ENCODE assay signal across 21 mouse cellular contexts in genomic region chr9:99137301-99137700, GRCm38 (mm10). TPM values are rescaled to one million over a fixed set of nuclear protein-coding genes. Genes with fewer than 3 reads are reported as not detected.
DNase-seq lines count a peak whose midpoint lies in the region; ATAC-seq and TF ChIP-seq lines count a peak whose summit lies in the region.
"Had no signal": no experiment of that assay in that cellular context is flagged by ENCODE, and none has a peak within 500 bp of the region (broad histone marks: within the 10 kb centered on the region; RNA-seq: fewer than 3 reads in every experiment).

No protein-coding gene starts in this region.

- H3K4me2 ChIP-seq in liver, embryonic 12.5 days: peak overlapping the region; percentile 92
- no peak overlapping the region for H3K4me2 ChIP-seq in midbrain, embryonic 16.5 days (ENCODE audit: low read length)
- H3K4me2 ChIP-seq: hindbrain, embryonic 12.5 days; limb, embryonic 12.5 days; midbrain, embryonic 13.5 days had no signal

- H3K9ac ChIP-seq in liver, adult 2 months (ENCODE audit: low read depth, low read length): no peak overlapping the region
- peak overlapping the region; percentile 15; the same call in 1 of the 2 replicates for H3K9ac ChIP-seq in liver, embryonic 12.5 days
- no peak overlapping the region for H3K9ac ChIP-seq in midbrain, embryonic 16.5 days (ENCODE audit: low read depth, low read length)
- H3K9ac ChIP-seq: forebrain, postnatal 0 days; hindbrain, embryonic 12.5 days; limb, embryonic 12.5 days; midbrain, embryonic 13.5 days had no signal

- H3K4me1 ChIP-seq in liver, adult 2 months (ENCODE audit: control insufficient read depth, insufficient read depth, low read length): peaks cover 6% of the 10 kb centered on the region; the same call in 1 of the 2 replicates
- peaks cover 53% of the 10 kb centered on the region for H3K4me1 ChIP-seq in liver, embryonic 12.5 days
- H3K4me1 ChIP-seq in midbrain, embryonic 16.5 days (ENCODE audit: control insufficient read depth, insufficient read depth, low read length): peaks cover 20% of the 10 kb centered on the region

- H3K27me3 ChIP-seq in liver, adult 2 months (ENCODE audit: control insufficient read depth, insufficient read depth, low read length): no peaks in the 10 kb centered on the region
- no peaks in the 10 kb centered on the region for H3K27me3 ChIP-seq in liver, embryonic 12.5 days (replicated peaks)
- H3K27me3 ChIP-seq in midbrain, embryonic 16.5 days (ENCODE audit: control insufficient read depth, insufficient read depth, low read depth, low read length): no peaks in the 10 kb centered on the region

- no peak for TF ChIP-seq CTCF in liver, adult 2 months (IDR thresholded peaks at IDR 0.05; ENCODE audit: low read depth, low read length)

- no peak for TF ChIP-seq POLR2A in liver, adult 2 months (IDR thresholded peaks at IDR 0.05; ENCODE audit: extremely low read depth, insufficient read depth, low read length)

- WGBS in liver, adult 2 months: 27% methylated on average over 5 of the region's 5 CpGs
- 64% methylated on average over 5 of the region's 5 CpGs for WGBS in liver, embryonic 12.5 days (ENCODE audit: insufficient replicate concordance)
- 75% methylated on average over 5 of the region's 5 CpGs for WGBS in midbrain, embryonic 16.5 days

- H3K4me3 ChIP-seq in liver, adult 2 months (ENCODE audit: insufficient read depth, low read depth, low read length): no peak overlapping the region
- H3K4me3 ChIP-seq in liver, embryonic 12.5 days: no peak overlapping the region
- no peak overlapping the region for H3K4me3 ChIP-seq in midbrain, embryonic 16.5 days (ENCODE audit: low read depth, low read length)
- H3K4me3 ChIP-seq: hindbrain, embryonic 12.5 days; limb, embryonic 12.5 days; midbrain, embryonic 13.5 days had no signal

- no peak for ATAC-seq in liver, embryonic 12.5 days
- ATAC-seq in midbrain, embryonic 16.5 days: no peak
- ATAC-seq: activated CD4-positive, CD25-positive, alpha-beta regulatory T cell, adult 4 months; forebrain, postnatal 0 days; intestine, postnatal 0 days; midbrain, embryonic 13.5 days had no signal

- H3K9me3 ChIP-seq in liver, embryonic 12.5 days (replicated peaks): no peaks in the 10 kb centered on the region
- H3K9me3 ChIP-seq in midbrain, embryonic 16.5 days (replicated peaks; ENCODE audit: control insufficient read depth, low read length, poor library complexity, severe bottlenecking): no peaks in the 10 kb centered on the region
- H3K9me3 ChIP-seq: hindbrain, embryonic 12.5 days; limb, embryonic 12.5 days; midbrain, embryonic 13.5 days had no signal

- H3K79me2 ChIP-seq in liver, adult 2 months (ENCODE audit: control insufficient read depth, insufficient read depth, low read length): peaks cover 28% of the 10 kb centered on the region; the same call in 1 of the 2 replicates

- H3K27ac ChIP-seq in liver, adult 2 months (replicated peaks; ENCODE audit: insufficient read depth, low read depth, low read length): peak overlapping the region; percentile 39
- H3K27ac ChIP-seq in liver, embryonic 12.5 days: no peak overlapping the region
- no peak overlapping the region for H3K27ac ChIP-seq in midbrain, embryonic 16.5 days (ENCODE audit: low read length)
- H3K27ac ChIP-seq: hindbrain, embryonic 12.5 days; limb, embryonic 12.5 days; midbrain, embryonic 13.5 days; stomach, postnatal 0 days had no signal

- peak; percentile 88 for DNase-seq in liver, adult 2 months (ENCODE audit: extremely low read depth, low read depth, low spot score)
- no peak for DNase-seq in liver
- peak; percentile 25 for DNase-seq in kidney, postnatal 10 days
- DNase-seq in B cell, adult 2 months: no peak
- DNase-seq in thymus, postnatal 36 days: no peak
- DNase-seq: adrenal gland, adult 8-10 months; cerebellum, adult 18-20 months; cerebellum, postnatal 14 days; forebrain, postnatal 0 days; layer of hippocampus, postnatal 36 days; lung, adult 2 months; lung, postnatal 14 days; thymus, adult 2 months had no signal

- no peaks in the 10 kb centered on the region for H3K36me3 ChIP-seq in liver, adult 2 months (ENCODE audit: control insufficient read depth, insufficient read depth, low read length)
- H3K36me3 ChIP-seq in liver, embryonic 12.5 days: peaks cover 13% of the 10 kb centered on the region; the same call in 1 of the 2 replicates
- no peaks in the 10 kb centered on the region for H3K36me3 ChIP-seq in midbrain, embryonic 16.5 days (ENCODE audit: control insufficient read depth, insufficient read depth, low read length)
- H3K36me3 ChIP-seq: hindbrain, embryonic 12.5 days; limb, embryonic 12.5 days; midbrain, embryonic 13.5 days had no signal

RNA-seq across cellular contexts. Expression of gene Pik3cb, which starts 3.1 kb away (rescaled TPM):
- total RNA-seq in liver, adult 2 months (2014; rRNA removed): 4.2 and 4.6 TPM in 2 replicates
- polyA plus RNA-seq in liver, adult 2 months (2012; rRNA removed): 2.3 and 2.5 TPM in 2 replicates
- 4.8 and 5.1 TPM in 2 replicates for polyA plus RNA-seq in liver, embryonic 12.5 days (2016; fragmentation: Nextera tagmentation; extraction: Ambion mirVana)
- polyA plus RNA-seq in midbrain, embryonic 16.5 days (2015; fragmentation: Nextera tagmentation; extraction: Ambion mirVana): 2.3 and 3.4 TPM in 2 replicates

Comparison
In these comparisons a context has a peak if more than half of its experiments do, and no peak if none do; other contexts are left out.
1. DNase-seq: peak in liver, adult 2 months (single experiment) and kidney, postnatal 10 days (single experiment); none in liver (single experiment), B cell, adult 2 months (0 of 2) and thymus, postnatal 36 days (0 of 2).